Mouse (Mus musculus) 3134 (cell line): ENCODE data around the gene Dnah10.
"Not testable (repeated sequence)": the region's sequence is repeated elsewhere in the genome, so short reads cannot be mapped to it uniquely, and the experiment has no call there.

Source experiments
- DNase-seq: peaks from one replicate; pipeline ENCODE4 v3.0.0-alpha.2; 2011; ENCODE audit warnings: low spot score; ENCODE audit not compliant: insufficient read length; ENCODE audit errors: extremely low read depth

Gene Dnah10

GRCm38 (mm10) chr5:124724997-124725396, at the start of gene Dnah10:
Dnah10 (plus strand) TSS chr5:124725085.
- no peak for DNase-seq

- no peak for DNase-seq
Measured at GRCm38 (mm10) chr5:124713741-124714140, 11.1 kb upstream of the Dnah10 start.

GRCm38 (mm10) chr5:124715135-124715534, 9.8 kb upstream of the Dnah10 start:
- DNase-seq, result no peak

DNA sequence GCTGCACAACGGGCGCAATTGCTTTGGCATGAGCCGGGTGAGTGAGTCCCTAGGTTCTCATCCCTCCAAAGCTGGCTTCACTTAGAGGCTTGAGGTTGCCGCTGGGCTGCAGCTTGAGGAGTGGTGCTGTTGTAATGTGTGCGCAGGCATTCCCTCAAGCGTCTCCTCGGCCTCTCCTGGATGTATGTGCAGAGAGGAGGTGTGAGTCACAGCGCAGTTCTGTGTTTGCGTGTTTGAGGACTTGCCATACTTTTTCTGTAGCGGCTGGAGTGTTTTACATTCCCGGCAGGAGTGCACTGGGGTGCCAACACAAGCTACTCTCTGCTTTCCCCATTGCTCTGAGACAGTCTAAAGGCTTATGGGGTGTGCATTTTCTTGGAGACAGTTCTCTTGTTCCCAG, 6.9 kb upstream of the Dnah10 start:
- DNase-seq, result no peak

DNA sequence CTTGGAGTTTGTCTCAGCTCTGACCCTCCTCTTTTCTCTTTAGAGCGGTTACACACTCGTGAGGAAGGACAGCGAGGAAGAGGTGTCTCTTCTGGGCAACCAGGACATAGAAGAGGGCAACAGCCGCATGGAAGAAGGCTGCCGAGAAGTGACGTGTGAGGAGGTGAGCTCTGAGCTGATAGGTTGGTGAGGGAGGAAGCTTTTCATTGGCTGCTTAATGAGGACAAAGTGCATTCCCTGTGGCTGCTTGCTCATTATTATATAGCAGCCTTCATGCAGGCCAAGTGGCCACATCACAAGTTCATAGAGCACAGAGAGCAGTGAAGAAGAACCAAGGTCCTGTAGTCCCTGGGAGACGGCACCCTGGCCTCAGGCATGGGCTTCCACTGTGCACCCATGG, 6.5 kb upstream of the Dnah10 start:
- DNase-seq, result no peak

DNA sequence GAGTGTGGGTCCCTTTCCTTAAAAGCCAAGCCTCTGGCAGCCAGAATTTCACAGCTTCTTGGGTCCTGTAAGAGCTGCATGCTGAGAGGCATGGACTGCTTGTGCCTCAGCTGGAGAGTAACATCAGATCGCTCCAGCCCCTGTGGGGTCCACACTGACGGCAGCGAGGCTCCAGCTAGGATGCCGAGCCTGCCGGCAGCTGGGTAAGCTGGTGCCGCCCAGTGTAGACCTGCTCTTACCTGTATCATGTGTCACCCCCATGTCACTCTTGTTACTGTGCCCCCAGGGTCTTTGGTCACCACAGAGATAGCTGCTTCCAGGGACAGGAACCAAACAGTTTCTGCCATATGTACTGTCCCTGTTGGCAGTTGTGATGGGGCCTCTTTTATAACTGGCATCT, 1.8 kb upstream of the Dnah10 start:
- DNase-seq, result no peak

- no peak for DNase-seq
Measured at GRCm38 (mm10) chr5:124729662-124730206, 4.8 kb downstream of the Dnah10 start.

- DNase-seq, result no peak
Measured at GRCm38 (mm10) chr5:124733961-124734360, 9.1 kb downstream of the Dnah10 start.

DNA sequence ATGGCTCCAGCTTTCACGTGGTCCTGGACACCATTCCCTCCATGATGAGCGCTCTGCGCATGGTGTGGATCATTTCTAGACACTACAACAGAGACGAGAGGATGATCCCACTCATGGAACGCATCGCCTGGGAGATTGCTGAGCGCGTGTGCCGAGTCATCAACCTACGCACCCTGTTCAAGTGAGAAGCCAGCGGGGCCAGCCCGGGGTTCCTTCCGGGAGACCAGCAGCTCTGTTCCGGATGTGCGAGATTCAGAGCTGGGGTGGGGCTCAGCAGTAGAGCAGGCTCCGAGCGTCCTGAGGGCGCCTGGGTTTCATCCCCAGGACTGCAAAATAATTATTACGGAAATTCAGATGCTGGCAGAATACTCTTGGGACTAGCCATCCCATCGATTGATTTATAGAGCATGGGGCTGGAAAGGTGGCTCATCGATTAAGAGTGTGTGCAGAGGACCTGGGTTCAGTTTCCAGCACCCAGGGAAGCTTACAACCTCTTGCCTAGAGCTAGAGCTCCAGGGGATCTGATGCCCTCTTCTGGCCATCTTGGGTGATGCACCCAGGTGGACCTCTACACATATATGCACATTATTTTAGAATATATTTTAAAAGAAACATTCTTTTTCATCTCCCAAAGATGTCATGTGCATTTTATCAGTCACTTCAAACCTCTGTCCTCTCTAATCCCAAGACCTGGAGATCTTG, 17.2 kb downstream of the Dnah10 start:
- no peak for DNase-seq

DNA sequence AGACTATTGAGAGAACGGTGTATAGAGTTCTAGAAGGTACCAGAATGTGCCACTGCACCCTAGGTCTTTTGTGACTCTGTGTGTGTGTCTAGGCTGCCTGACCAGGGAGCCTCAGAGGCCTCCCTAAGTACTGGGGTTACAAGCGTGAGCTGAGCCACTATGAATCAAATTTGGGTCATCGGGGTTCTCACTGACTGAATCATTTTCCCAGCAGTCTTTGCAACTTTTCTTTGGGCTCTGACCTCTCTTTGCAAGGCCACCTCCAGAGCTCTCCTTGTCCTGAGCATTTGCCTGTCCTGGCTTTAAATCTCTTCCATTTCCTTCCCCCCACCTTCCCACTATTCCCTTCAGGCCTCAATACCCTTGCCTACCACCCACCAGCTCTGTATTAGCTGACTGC, 19.0 kb downstream of the Dnah10 start:
- no peak for DNase-seq

DNA sequence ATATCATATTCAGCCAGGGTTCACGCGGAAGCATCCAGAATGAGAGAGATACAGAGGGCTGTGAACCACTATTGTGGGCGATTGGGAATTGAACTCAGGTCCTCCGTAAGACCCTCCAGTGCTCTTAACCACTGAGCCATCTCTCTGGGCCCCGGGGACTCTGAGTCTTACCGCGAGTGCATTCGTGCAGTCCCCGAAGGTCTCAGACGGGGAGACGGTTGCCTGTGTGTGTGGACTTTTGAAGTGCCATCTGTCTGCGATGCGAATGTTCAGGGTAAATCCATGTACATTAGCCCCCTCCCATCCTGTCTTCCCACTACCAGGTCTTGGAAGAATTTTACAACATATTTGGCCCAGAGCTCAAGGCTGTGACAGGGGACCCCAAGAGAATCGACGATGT, 21.3 kb downstream of the Dnah10 start:
- DNase-seq, result no peak

DNA sequence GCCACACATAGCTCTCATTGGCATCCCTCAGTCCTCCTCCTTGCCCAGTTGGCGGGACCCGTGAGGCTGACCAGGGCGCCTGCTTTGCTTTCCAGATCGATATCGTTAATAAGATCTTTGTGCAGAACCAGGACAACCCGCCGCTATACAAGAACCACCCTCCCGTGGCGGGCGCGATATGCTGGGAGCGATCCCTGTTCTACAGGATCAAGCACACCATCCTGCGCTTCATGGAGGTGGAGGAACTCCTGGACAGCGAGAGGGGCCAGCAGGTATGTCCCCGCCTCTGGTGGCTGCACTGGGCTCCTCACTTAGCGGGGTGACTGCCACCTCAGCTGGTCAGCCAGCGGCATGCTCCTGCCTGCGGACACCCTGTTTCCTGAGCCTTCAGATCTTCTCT, 23.4 kb downstream of the Dnah10 start:
- DNase-seq, result no peak

- no peak for DNase-seq
Measured at GRCm38 (mm10) chr5:124751656-124752055, 26.8 kb downstream of the Dnah10 start.

GRCm38 (mm10) chr5:124761011-124761410, 36.1 kb downstream of the Dnah10 start:
- no peak for DNase-seq

GRCm38 (mm10) chr5:124761787-124762186, 36.9 kb downstream of the Dnah10 start:
- no peak for DNase-seq

DNA sequence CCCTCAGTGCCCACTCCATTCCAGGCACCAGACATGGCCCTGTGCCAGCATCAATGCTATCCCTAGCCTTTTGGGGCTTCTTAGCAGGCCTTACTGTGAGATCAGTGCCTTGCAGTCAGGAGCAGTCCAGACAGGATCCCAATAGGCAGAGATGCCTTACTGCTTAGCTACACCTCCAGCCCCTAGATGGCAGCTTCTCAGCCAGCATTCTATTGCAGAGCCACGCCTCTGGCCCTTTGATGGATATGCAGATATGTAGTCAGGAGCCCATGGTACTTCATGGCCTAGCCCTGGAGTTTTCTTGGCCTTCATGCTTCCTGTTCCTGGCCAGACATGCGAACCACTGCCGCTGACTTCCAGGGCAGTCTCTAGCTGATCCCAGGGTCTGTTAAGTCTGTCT, 49.7 kb downstream of the Dnah10 start:
- DNase-seq, result no peak

DNA sequence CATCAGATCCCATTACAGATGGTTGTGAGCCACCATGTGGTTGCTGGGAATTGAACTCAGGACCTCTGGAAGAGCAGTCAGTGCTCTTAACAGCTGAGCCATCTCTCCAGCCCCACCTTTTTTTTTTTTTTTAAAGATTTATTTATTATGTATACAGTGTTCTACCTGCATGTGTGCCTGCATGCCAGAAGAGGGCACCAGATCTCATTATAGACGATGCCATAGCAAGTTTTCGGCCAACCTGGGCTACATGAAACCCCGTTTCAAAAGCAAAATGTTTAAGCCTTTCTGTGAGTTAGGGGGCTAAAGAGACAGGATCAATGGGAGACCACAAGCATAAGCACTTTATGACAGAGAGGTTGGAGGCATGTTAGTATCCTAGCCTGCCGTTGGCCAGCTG, 51.4 kb downstream of the Dnah10 start:
- not testable (repeated sequence) for DNase-seq

GRCm38 (mm10) chr5:124777178-124777709, 52.4 kb downstream of the Dnah10 start:
- peak; percentile 38 for DNase-seq

DNA sequence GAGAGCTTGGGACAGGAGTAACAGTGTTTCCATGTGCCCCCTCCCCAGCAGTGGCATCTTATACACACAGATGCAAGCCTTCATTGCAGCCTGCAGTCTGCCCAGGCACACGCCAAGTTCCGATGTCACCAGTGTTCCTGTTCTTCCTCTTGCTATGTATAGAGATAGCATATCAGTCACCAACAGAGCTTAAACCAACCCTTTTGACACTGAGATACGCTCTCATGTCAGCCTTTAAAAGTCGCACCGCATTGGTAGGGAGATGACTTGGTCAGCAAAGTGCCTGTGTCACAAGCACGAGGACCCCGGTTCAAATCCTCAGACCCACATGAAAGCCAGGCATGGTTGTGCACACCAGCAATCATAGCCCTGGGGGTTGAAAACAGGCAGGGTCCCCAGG, 55.0 kb downstream of the Dnah10 start:
- no peak for DNase-seq

GRCm38 (mm10) chr5:124781696-124782095, 56.8 kb downstream of the Dnah10 start:
- DNase-seq, result no peak

DNA sequence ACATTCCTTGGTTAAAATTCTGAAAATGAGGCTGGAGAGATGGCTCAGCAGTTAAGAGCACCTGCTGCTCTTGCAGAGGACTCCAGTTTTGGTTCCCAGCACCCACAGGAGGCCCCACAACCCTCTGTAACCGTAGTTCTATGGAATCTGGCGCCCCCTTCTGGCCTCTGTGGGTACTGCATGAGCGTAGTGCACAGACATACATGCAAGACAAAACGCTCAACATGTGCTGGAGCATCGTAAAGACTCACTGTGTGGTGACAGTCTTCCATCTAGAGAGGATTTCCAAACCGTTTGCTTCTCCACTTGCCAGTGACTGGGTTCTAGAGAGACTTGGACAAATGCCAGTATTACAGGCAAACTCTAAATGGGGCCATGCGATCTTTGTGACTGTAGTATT, 60.8 kb downstream of the Dnah10 start:
- no peak for DNase-seq

DNA sequence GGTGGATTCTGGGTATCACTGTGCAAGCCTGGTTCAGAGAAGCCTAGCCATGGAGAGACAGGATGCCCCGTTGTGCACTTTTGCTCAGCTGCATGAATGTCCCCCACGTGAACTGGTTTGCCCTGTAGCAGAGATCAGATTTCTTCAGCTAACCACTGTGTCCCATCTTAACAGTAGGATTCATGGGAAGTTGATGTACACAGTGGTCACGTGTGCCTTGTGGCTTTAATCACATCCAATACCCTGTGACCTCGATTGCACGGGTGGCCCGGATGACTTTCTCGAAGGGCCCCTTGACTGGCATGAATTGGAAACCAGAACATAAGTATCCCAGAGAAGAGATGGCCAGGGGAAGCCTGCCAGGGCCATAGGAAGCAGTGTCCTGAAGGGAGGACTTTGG, 67.2 kb downstream of the Dnah10 start:
- DNase-seq, result no peak
